Mouse (Mus musculus) bone marrow, adult 2 months (tissue): ENCODE results near the gene Reln.

Source experiments
- CTCF ChIP-seq: fragments of 200-500 bp; IDR thresholded peaks from 2 replicates; pipeline ENCODE4 v1.5.1; 2011; ENCODE audit warnings: low read length, control low read depth; ENCODE audit not compliant: control insufficient read depth, insufficient read depth
- POLR2A ChIP-seq: fragments of 200-500 bp; IDR thresholded peaks from 2 replicates; pipeline ENCODE4 v1.6.1; 2011; ENCODE audit warnings: low read depth, mild to moderate bottlenecking, control low read depth, low read length, borderline replicate concordance; ENCODE audit not compliant: control insufficient read depth

DNA sequence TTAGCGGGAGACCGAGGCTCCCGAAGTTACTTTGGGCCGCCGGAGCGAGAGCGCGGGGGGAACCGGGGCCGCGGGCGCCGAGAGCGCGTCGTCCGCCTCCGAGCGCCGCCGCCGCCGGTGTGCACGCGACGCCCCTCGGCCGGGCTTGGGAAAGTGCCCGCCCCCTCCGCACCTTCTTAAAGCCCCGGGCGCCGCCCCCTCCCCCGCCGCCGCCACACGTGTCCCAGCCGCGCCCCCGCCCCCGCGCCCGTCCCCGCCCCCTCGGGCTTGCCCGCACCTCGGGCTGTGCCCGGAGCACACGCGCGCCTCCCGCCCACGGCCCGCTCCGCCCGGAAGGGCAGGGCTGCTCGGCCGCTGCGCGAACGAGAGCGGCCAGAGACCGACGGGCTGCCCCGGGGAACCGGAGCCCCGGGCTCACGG lies at the start of gene Reln:
- no peak for TF ChIP-seq CTCF
- TF ChIP-seq POLR2A: no peak
